Mouse (Mus musculus) bone marrow, adult 2 months (tissue): ENCODE measurements around the gene Mamld1. TPM values are rescaled to one million over a fixed set of nuclear protein-coding genes. Genes with fewer than 3 reads are reported as not detected.

Source experiments
- H3K27ac ChIP-seq: fragments of 200-500 bp; 2 replicates; pipeline ENCODE4 v1.5.1; 2012; ENCODE audit warnings: low read depth, mild to moderate bottlenecking, control low read depth, inconsistent platforms, low read length; ENCODE audit not compliant: control insufficient read depth, poor library complexity, insufficient read depth
- H3K4me1 ChIP-seq: fragments of 200-500 bp; 2 replicates; pipeline ENCODE4 v1.6.1; 2011; ENCODE audit warnings: low read length; ENCODE audit not compliant: control insufficient read depth, insufficient read depth
- H3K4me3 ChIP-seq: fragments of 200-500 bp; replicated peaks from 2 replicates; pipeline ENCODE3; 2011; ENCODE audit warnings: mild to moderate bottlenecking, low read depth, low read length, control low read depth; ENCODE audit not compliant: control insufficient read depth
- CTCF ChIP-seq: fragments of 200-500 bp; IDR thresholded peaks from 2 replicates; pipeline ENCODE4 v1.5.1; 2011; ENCODE audit warnings: low read length, control low read depth; ENCODE audit not compliant: control insufficient read depth, insufficient read depth
- POLR2A ChIP-seq: fragments of 200-500 bp; IDR thresholded peaks from 2 replicates; pipeline ENCODE4 v1.6.1; 2011; ENCODE audit warnings: low read depth, mild to moderate bottlenecking, control low read depth, low read length, borderline replicate concordance; ENCODE audit not compliant: control insufficient read depth
- WGBS: fragments of 180-500 bp; shearing (Covaris S2); methylation state at CpG from one replicate; pipeline ENCODE4 v1.1.7; 2018; 5-methylcytosine and 5-hydroxymethylcytosine counted together
- polyA plus RNA-seq: library from polyadenylated mRNA; stranded (reverse); fragments of >200 nt; gene quantifications from 2 replicates; pipeline ENCODE4 v1.2.4, GENCODE M21; 2011; ENCODE audit warnings: low replicate concordance; ENCODE audit not compliant: missing spikeins, insufficient read depth, insufficient read length

Gene Mamld1
- polyA plus RNA-seq, 1 experiment, result 0.60 TPM

GRCm38 (mm10) chrX:71053246-71053645 is 3.2 kb downstream of the Mamld1 start:
- TF ChIP-seq POLR2A, result no peak
- no peak for TF ChIP-seq CTCF
- H3K4me3 ChIP-seq, result no peak overlapping the region
- no peaks in the 10 kb centered on the region for H3K4me1 ChIP-seq
- WGBS, result 50% methylated on average over 5 of the region's 5 CpGs
- H3K27ac ChIP-seq, result no peak overlapping the region

DNA sequence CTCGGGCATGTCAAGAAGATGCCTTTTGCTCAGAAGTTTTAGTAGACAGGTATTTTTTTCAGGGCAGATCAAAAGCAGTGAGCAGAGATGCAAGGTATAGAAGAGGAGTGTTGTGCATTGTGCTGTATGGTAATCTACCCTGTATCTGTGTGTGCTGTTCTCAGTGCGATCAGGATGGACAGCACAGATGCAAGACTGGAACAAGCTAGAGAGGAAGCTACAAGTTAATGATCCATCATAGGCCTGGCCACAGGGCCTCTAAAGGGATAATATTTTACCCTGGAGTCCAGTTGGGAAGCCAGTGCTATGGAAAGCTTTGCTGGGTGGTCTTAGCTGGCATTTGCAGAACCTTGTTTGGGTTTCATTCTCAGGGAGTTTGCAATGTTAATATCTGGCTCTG is 6.9 kb downstream of the Mamld1 start:
- H3K27ac ChIP-seq, result no peak overlapping the region
- WGBS, result 76% methylated on average over 2 of the region's 2 CpGs
- TF ChIP-seq POLR2A (no peak), CTCF (no peak)
- H3K4me1 ChIP-seq, result no peaks in the 10 kb centered on the region
- no peak overlapping the region for H3K4me3 ChIP-seq

DNA sequence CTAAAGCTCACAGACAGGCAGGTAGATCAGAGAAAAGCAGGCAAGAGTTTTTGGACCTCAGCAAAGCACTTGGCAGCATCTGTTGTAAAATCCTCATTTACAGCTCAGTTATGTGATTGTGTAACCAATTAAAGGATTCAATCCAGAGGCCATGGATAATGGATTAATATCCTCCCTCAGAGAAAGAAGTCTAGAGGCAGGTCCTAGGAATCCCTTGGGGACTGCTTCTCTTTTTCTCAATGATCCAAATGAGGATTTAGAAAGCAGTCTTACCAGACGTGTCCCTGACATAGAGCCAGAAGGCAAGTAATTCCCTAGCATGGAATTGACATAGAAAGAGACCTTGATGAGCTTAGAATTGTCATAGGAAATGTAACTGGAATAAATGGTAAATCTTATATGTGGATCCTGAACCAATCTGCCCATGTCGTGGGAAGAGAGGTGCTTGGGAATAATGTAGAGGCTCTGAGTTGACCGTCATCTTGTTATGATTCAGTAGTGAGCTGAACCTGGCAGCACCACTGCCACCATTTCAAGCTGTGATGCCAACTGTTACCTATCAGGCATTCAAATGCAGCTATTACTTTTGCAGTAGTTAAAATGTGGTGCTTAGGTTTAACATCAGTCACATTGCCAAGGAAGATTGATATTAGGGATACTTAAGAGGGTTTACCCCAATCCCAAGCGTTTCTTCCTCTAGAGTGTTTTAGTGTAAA is 35.2 kb downstream of the Mamld1 start:
- TF ChIP-seq CTCF (no peak), POLR2A (no peak)
- Histone ChIP-seq H3K27ac (no peak overlapping the region), H3K4me3 (no peak overlapping the region), H3K4me1 (no peaks in the 10 kb centered on the region)
- 75% methylated on average over 4 of the region's 4 CpGs for WGBS

DNA sequence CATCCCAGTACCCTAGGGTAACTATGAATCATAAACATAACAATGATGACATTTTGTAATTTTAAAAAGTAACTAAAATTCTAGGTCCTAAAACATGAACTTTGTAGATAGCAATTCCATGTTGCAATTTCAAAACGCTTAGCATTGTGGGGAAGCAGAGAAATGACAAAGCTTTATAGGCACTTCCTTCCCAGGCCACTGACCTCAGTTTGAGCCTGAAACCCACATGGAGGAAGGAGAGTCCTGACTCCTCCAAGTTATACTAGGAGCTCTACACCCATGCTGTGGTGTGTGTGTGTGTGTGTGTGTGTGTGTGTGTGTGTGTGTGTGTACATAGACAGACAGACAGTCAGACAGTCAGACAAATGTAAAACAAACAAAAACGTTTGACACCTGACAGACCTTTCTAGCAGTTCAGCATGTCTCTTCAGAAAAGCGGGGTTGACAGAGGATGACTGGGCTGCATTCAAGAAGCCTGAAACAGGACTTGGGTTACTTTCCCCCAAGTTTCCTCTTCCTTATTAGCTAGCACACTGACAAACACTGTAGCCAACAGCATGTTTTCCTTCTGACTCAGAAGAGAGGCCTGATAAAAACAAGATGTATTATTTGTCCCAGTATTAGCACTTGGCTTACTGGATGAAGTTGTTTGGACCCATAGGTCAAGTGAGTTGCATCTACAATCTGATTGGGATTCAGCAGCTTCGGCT is 37.5 kb downstream of the Mamld1 start:
- H3K27ac ChIP-seq, result no peak overlapping the region
- 36% methylated on average over 4 of the region's 4 CpGs for whole genome bisulfite sequencing
- no peak overlapping the region for H3K4me3 ChIP-seq
- no peaks in the 10 kb centered on the region for H3K4me1 ChIP-seq
- no peak for TF ChIP-seq POLR2A
- TF ChIP-seq CTCF, result no peak

- no peak for TF ChIP-seq POLR2A
- Histone ChIP-seq H3K27ac (no peak overlapping the region), H3K4me1 (no peaks in the 10 kb centered on the region), H3K4me3 (no peak overlapping the region)
- 45% methylated on average over 3 of the region's 3 CpGs for WGBS
Observed at GRCm38 (mm10) chrX:71088080-71088414, 38.0 kb downstream of the Mamld1 start.

- Histone ChIP-seq H3K27ac (no peak overlapping the region), H3K4me3 (no peak overlapping the region), H3K4me1 (no peaks in the 10 kb centered on the region)
- no peak for TF ChIP-seq POLR2A
- TF ChIP-seq CTCF, result no peak
Observed at GRCm38 (mm10) chrX:71105820-71106219, 55.8 kb downstream of the Mamld1 start.

- TF ChIP-seq POLR2A (no peak), CTCF (no peak)
- no peak overlapping the region for H3K4me3 ChIP-seq
- WGBS, result 62% methylated on average over 4 of the region's 4 CpGs
- H3K27ac ChIP-seq, result no peak overlapping the region
- no peaks in the 10 kb centered on the region for H3K4me1 ChIP-seq
Observed at GRCm38 (mm10) chrX:71106392-71106791, 56.3 kb downstream of the Mamld1 start.

- Histone ChIP-seq H3K27ac (no peak overlapping the region), H3K4me1 (no peaks in the 10 kb centered on the region), H3K4me3 (no peak overlapping the region)
- TF ChIP-seq POLR2A (no peak), CTCF (no peak)
- 71% methylated on average over 4 of the region's 4 CpGs for WGBS
Observed at GRCm38 (mm10) chrX:71108056-71108735, 58.1 kb downstream of the Mamld1 start.
